Mouse (Mus musculus) heart, postnatal 0 days (tissue): Measurements from ENCODE around the gene Tfap4.

Source experiments
- CTCF ChIP-seq: IDR thresholded peaks from 2 replicates; pipeline ENCODE4 v1.5.1; 2016; ENCODE audit warnings: antibody characterized with exemption, control low read depth, low read depth
- EP300 ChIP-seq: IDR thresholded peaks from 2 replicates; pipeline ENCODE4 v1.6.1; 2016; ENCODE audit warnings: antibody characterized with exemption, low read depth

- TF ChIP-seq CTCF = no peak
- no peak for TF ChIP-seq EP300
Measured at GRCm38 (mm10) chr16:4521074-4521667, 38.5 kb downstream of the Tfap4 start.
